Mouse (Mus musculus) retina, adult 2 months (tissue): ENCODE measurements around the gene Ppp4c.
"Not testable (repeated sequence)": the region's sequence is repeated elsewhere in the genome, so short reads cannot be mapped to it uniquely, and the experiment has no call there.

Source experiments
- DNase-seq: peaks from one replicate; pipeline ENCODE4 v3.0.0-alpha.2; 2012; ENCODE audit warnings: low read depth, low spot score

Gene Ppp4c

DNA sequence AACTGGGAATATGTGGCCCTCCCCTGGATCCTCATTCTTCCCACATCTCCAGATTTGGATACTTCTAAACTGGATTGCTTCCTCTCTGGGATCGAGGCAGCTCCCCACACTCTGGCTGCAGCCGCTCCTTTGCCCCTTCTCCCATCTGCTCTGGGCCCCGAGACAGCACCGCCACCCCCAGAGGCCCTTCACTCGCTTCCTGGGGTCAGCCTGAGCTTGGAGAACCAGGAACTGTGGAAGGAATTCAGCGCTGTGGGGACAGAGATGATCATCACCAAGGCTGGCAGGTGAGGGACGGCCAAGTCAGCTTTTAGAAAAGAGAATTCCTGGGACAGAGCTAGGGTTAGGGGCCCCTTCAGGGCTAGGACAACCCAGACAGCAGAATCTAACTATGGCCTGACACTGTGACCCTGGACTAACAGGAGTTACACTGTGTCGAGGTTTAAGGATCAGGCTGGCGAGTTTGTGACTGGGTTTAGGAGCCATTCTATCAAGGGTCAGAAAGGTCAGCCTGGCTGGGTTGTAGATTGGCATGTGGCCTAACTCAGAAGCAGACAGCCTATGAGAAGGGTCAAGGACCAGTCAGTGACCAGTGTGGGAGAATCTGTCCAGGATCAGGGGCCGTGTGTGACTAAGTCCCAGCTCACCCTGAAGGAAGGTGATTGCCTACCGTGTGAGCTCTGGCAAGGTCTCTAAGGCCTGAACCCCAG lies 10.5 kb downstream of the Ppp4c start:
- no peak for DNase-seq

DNA sequence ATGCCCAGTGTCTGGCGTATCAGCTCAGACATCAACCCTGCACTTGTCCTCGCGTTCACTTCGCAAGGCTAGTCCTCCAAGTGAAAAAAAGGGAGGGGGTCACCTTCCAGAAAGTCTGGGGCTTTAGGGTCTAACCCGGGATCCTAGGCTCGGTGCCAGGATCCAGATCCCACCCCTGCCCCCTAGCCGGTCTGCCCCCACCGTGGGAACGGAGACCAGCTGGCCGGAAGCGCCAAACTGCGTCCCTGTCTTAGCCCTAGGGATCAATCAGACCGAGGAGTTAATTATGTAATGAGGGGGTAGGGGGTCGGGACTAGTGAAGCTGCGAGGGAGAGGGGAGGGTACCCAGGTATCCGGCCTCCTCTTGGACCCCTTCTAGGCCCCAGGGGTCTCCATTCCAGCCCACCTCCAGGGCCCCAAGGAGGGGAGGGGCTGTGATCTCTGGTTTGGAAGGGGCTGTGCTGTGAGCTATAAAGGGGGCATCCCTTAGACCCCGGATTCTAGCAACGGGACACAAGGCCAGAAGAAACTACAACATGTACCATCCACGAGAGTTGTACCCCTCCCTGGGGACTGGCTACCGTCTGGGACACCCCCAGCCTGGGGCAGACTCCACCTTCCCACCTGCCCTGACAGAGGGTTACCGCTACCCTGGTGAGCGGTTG lies 11.2 kb downstream of the Ppp4c start, which contains the start of gene Tbx6:
Gene Tbx6, plus strand, starts transcription at position 513 of the 665 bp plus-strand sequence.
- no peak for DNase-seq

DNA sequence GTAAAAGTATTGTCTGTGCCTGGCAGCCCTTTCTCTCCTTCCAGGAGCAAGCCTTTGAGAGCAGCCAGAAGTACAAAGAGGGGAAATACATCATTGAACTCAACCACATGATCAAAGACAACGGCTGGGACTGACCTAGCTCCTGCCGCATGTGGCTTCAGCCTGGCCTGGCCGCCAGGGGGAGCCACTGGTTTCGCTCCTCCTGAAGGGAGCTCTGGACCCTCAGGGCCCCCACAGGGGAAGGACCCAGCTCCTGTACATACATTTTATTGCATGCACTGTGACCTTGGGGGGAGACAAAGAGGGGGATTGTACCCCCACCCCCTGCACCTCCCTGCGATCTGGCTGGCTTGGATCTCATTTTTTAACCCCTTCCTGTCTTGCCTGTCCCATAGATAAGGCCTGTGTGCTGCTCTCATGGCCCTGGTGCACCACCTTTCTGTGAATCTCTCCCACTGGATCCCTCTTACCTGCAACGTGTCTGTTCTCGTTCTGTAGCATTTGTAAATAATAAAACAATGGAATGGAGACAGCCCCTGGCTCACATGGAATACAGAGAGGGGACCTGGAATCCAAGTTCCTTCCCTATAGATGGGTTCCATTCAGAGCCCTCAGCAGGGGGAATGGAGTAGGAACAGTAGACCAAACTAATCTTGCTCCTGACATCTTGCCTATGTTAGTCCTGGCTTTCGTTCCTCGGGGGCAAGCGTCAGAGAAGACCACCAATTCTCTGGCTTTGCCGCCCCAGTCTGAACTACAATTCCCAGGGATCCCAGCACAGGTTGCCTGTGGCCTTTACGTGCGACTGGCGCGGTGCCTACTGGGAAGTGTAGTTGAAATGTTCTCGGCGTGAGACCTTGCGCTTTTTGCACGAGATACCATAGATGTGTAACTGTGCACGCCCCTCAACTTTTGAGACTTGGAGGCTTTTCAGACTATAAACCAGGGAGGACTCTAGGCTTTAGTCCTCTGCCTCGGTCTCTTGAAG lies 12.0 kb downstream of the Ppp4c start:
- no peak for DNase-seq

DNA sequence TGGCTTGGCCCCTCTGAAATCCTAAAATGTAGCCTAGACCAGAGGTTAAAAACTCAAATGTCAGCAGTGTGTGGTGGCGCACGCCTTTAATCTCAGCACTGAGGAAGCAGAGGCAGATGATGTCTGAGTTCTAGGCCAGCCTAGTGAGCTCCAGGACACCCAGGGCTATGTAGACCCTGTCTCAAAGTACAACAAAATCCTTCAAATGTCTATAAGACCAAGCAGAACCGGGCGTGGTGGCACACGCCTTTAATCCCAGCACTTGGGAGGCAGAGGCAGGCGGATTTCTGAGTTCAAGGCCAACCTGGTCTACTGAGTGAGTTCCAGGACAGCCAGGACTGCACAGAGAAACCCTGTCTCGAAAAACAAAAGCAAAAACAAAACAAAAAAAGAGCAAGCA lies 13.2 kb downstream of the Ppp4c start:
- not testable (repeated sequence) for DNase-seq

DNA sequence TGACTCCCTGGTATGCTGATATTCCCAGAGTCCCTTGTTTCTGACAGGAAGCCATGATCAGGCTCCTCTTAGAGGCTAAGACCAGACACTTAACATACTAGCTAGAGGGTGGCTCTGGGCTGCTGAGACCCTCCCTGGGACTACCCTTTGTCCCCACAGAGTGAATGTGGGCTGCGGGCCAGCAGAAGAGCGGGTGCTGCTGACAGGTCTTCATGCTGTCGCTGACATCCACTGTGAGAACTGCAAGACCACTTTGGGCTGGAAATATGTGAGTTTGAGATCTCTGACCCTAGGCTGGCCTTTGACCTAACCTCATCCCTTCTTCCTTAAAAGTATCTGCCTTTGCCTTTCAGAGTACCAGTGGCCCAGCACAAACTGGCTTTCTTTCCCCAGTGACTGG lies 14.1 kb downstream of the Ppp4c start:
- no peak for DNase-seq

DNA sequence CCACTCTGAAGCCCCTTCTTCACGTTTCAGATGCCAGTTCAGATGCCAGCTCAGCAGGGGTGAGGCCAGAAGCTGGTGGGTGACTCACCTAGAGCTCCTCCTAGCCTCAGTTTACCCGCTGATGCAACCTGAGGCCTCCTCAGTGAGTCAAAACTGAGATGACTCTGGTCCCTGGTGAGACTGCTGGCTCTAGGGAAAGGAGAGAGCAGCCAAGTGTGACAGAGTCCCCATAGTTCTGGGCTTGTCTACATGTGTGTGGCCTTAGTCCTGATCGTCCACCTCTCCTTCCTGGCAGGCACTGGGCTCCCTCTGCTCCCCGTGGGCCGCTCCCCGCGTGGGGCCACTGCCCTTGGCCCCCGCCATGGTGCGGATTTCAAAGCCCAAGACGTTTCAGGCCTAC lies 14.8 kb downstream of the Ppp4c start:
- no peak for DNase-seq

DNA sequence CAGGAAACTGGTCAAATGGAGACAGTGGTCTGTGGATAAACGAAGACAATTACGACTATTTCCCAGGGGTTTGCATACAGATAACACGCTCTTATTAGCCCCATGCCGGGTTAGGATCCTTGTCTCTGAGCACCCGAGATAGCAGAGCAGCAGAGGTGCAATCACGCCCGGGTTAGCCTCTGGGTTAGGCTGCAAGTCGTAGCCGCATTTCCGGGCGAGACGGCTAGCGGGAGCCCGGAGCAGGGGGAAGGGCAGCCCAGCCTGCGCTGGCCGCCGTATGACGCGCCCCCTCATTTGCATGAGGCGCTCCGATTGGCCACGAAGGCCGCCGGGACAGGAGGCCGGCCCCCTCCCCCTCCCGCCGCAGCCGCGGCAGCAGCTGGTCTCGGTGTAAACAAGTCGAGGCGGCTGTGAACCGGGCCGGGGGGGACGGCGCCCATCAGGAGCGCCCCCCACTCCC lies 15.7 kb downstream of the Ppp4c start, which contains the start of gene Ypel3:
Gene Ypel3, plus strand, starts transcription at position 358 of the 460 bp plus-strand sequence.
- peak; percentile 77 for DNase-seq

DNA sequence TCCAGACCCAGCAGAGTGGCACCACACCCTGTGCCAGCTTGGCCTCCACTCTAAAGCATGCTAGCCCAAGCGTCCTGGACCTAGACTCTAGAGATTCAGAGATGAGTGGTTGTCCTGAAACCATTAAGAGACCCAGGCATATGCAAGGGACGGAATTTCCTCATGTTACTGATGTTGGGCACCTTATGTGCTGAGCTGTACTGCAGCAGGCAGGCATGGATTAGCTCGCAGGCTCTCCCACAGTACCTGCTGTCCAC lies 16.4 kb downstream of the Ppp4c start:
- DNase-seq: no peak

DNA sequence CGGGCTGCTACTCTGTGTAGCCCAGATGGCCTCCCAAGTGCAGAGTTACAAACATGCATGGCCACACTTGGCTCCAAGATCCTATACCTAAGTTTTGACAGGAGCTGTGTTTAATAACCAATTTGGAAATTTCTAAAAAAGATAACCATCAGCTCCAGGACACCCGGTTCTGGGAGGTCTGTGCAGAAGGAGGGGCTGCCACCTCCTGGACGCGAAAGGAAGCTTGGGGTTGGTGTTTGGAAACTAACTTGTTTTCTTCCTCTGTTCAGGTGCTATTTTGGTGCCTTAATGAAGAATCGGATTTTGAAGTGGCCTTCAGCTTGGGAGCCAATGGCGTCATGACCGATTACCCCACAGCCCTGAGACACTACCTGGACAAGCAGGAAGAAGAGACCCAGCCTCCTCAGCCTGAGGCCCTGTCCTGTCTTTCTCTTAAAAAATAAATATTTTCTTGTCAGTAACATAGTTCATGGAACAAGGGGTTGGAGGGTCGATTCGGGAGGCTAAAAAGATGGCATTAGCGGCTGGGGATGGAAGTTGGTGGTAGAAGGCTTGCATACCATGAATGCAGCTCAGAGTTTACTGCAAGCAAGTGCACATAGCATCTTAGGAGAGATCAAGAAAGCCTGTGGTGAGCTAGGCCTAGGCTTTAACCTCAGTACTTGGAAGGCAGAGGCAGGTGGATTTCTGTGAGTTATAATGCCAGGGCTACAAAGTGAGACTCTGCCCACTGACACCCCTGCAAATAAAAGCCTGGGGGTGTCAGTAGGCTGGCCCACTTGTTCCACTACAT lies 16.9 kb downstream of the Ppp4c start:
- no peak for DNase-seq

DNA sequence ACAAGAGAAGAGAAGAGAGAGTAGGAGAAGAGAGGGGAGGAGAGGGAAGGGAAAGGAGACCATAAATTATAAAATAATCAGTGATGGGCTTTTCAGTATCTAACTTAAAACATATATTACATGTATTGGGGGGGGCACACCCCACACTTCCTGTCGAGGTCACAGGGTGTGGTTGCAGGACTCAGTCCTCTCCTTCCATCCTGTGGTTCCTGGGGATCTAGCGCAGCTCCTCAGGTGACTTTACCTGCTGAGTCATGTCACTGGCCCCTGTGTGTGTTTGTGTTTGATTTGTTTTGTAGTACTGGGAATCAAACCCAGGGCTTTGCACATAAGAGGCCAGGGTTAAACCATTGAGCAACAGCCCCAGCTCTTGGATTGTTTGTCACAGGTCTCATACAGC lies 17.8 kb downstream of the Ppp4c start:
- no peak for DNase-seq

DNA sequence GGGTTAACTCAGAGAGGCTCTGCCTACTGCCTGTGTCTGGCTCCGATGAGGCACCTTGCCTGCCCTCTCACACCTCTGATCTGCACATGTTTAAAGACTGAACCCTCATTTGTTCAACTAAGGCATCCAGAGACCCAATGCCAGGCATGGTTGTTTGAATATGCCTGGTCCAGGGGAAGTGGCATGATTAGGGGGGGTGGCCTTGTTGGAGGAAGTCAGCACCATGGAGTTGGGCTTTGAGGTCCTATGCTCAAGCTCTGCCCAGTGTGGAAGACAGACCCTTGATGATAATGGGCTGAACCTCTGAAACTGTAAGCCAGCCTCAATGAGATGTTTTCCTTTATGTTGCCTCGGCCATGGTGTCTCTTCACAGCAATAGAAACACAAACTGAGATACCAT lies 18.9 kb downstream of the Ppp4c start:
- DNase-seq: no peak

DNA sequence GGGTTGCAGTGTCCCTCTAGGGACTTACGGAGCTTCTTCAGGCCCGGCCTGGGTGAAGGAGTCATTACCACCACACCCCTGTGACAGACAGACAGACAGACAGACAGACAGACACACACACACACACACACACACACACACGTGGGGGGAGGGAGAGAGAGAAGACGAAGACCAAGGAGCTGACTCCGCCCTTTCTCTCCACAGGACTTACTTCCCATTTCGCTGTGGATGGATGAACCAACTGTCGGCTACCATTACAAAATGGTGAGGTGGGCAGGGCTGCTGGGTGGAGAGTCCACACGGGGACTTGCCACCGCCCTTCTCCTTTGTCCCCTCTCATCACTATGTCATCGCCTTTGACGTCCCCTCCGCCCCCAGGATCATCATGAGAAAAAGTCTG lies 21.5 kb downstream of the Ppp4c start:
- no peak for DNase-seq

DNA sequence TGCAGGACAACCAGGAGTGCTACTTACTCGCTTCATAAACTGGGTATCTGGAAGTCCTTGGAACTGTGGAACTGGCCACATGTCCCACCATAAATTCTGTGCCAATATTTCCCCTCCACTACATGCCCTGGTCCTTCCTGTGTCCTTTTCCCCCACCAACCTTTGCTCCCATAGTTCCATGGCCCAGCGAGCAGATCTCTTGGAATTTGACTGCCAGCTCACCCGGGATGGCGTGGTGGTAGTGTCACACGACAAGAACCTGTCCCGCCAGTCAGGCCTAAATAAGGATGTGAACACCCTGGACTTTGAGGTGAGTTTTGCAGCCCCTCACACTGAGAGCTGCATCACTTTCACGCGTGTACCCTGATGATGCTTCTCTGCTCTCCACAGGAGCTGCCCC lies 25.3 kb downstream of the Ppp4c start:
- DNase-seq: no peak

DNA sequence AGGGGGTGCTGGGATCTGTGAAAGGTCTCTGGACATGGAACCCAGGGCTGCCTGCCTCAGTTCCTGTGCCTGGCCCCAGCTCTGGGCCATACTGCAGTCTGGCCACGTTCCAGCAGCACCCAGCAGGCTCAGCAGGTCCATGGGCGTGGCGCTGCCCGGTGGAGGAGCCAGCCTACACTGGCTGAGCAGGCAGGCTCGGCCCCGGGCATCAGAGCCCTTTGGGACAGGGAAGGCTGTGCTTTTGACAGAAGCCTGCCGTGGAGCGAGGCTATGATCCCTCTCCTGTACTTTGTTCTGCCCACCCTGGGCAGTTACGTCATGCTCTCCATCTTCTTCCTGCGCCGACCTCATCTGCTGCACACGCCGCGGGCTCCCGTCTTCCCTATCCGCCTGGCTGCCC lies 26.1 kb downstream of the Ppp4c start, which contains the start of gene Gdpd3:
Gene Gdpd3, plus strand, starts transcription at position 134 of the 400 bp plus-strand sequence.
- DNase-seq: no peak

DNA sequence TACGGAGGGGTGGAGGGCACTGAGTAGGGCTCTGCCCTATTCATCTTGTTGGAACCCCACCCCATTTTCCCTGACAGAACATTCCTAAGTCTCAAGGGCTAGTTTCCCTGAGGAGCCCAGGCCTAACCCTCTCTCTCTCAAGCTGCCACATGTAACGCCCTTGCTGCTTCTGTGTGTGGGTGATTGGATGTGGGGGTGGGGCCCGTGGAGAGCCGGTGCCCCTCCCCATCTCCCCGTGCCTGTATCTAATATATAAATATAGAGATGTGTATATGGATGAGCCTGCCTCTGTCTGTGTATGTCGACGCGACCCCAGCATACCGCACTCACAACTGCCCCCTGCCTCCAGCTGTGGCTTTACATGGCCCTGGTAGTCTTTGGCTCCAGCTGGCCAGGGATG lies 26.8 kb downstream of the Ppp4c start:
- no peak for DNase-seq

DNA sequence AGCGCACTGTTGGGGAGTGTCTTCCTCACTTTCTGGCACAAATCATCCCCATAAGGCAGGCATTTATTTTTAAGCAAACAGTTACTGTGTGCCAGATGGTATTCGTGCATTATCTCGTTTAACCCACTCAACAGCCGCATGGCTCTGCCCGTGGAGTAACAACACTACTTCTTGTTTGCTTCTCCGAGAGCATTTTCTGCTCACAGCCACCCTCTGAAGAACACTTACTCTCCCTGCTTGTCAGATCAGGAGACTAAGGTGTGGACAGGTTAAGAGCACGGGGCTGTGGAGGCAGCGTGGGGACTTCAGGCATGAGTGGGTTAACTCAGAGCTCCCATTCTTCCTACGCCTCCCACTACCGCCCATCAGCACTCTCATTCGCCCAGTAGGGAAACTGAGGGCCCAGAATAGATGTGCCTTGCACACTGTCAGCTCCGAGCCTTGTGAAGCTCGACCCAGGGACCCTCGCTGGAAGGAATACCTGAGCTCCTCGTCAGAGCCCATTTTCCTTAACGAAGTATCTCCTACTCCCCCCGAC lies 29.8 kb downstream of the Ppp4c start:
- DNase-seq: no peak

DNA sequence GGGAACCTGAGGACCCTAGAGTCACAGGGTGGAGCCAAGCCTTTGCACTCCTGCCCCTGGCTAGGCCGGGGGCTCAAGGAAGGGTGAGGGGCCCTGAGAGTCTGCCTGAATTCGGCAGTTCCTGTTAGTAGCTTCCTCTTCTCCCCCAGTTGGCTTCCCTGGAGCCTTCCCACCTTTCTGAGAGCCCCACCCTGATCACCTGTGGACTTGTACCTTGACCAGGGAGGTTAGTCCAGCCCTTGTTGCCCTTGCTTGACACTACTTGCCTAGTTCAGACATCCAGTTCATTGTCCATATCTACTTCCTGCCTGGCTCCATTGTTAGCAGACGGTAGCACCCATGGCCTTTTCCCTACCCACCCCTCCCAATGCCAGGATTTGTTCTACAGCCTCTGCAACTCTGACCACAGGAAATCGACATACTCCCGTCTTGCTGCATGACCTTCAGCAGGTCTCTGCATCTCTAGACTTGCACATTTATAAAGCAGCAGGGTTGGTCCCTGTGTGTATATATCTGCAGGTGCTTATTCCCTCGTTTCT lies 30.7 kb downstream of the Ppp4c start:
- DNase-seq: no peak

DNA sequence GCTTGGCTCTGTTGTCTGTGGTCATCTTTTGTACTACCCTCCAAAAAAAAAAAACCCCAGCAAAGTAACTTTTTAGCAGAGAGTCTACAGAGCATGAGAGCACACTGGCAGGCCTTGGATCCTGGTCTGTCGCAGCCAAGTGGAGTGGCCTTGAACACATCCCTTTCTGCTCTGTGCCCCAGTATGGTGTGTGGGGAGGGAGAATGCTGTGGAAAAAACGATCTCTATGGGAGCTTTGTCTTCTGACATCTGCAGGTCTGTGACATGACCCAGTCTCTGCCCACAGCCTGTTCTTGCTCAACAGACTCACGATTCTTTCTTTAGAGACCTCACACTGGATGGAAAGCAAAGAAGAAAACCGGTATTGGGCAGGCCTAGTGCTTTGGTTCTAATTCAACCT lies 31.3 kb downstream of the Ppp4c start:
- DNase-seq: no peak

DNA sequence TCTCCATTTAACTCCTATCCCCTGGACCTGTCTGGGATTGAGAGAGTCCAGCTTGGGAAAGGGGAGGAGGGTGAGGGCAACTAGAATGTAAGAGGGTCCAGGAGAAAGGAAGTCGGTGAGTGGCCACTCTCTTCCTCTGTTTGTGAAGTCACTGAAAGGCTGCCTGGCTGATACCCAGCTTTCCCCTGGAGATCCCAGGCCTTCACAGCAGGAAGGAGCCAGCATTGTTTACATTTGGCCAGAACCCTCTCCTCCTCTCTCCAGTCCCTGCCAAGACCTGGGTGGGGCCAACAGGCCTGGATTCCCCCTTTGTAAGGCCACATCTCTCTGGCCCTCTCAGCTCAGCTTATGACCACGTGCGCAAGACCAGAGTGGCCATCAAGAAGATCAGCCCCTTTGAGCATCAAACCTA lies 31.9 kb downstream of the Ppp4c start:
- DNase-seq: no peak

DNA sequence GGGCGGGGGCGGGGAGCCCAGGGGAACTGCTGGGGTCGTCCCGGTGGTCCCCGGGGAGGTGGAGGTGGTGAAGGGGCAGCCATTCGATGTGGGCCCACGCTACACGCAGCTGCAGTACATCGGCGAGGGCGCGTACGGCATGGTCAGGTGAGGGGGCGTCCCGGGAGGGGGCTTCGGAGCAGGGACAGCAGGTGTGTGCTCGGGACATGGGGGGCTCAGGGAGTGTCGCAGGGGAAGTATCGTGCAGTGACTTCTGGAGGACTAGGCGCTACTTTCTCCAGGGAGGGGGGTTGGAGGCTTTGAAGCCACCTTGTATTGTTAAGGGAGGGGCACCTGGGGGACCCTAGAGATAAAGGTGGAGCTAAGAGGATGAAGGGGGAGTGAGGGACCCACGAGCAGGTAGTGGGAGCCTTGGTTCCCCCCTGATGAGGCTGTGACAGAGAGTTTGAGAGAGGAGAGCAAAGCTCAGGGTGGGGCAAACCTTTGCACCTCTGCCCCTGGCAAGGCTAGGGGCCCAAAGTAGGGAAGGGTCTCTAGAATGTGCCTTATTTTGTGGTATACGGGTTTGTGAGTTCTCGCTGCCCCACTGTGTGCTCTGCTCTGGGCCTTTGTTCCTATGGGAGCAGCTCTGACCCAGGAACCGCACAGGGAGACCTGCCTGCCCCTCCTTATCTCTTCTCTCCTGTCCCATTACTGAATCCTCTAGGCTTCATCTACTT lies 32.5 kb downstream of the Ppp4c start:
- no peak for DNase-seq
